Mouse (Mus musculus) heart, adult 2 months (tissue): ENCODE measurements around the gene E130114P18Rik.

Experiments used
- CTCF ChIP-seq: fragments of 200-600 bp; IDR thresholded peaks from 2 replicates; pipeline ENCODE4 v1.8.1; 2022; ENCODE audit warnings: antibody characterized with exemption, mild to moderate bottlenecking, moderate library complexity
- POLR2A ChIP-seq: fragments of 200-500 bp; IDR thresholded peaks from 2 replicates; pipeline ENCODE4 v1.6.1; 2011; ENCODE audit warnings: mild to moderate bottlenecking, low read depth, low read length, control low read depth; ENCODE audit not compliant: insufficient read depth

GRCm38 (mm10) chr4:97621731-97622130 is 156.1 kb downstream of the E130114P18Rik start:
- TF ChIP-seq CTCF: no peak
- TF ChIP-seq POLR2A: no peak
